Mouse (Mus musculus): Measurements from ENCODE around the gene Rhou. TPM values are rescaled to one million over a fixed set of nuclear protein-coding genes. Genes with fewer than 3 reads are reported as not detected.
"Not testable (repeated sequence)": the region's sequence is repeated elsewhere in the genome, so short reads cannot be mapped to it uniquely, and the experiment has no call there.

Gene Rhou
- polyA plus RNA-seq (2012; rRNA removed), result 21.8 and 42.4 TPM in 2 replicates

- no peak for DNase-seq (ENCODE audit: low read depth, low spot score)
- WGBS, result 3% methylated on average over 29 of the region's 58 CpGs
These were observed at the start of gene Rhou for GRCm38 (mm10) chr8:123653308-123653993. TSS of gene Rhou (plus strand) at chr8:123653929.

- WGBS, result 61% methylated on average over 2 of the region's 5 CpGs
- DNase-seq (ENCODE audit: low read depth, low spot score), result not testable (repeated sequence)
These were observed 41.1 kb upstream of the Rhou start for GRCm38 (mm10) chr8:123612652-123613051.

GRCm38 (mm10) chr8:123623523-123623922 lies 30.2 kb upstream of the Rhou start:
- WGBS, result no CpG with 5 or more reads among the region's 39 CpGs

DNA sequence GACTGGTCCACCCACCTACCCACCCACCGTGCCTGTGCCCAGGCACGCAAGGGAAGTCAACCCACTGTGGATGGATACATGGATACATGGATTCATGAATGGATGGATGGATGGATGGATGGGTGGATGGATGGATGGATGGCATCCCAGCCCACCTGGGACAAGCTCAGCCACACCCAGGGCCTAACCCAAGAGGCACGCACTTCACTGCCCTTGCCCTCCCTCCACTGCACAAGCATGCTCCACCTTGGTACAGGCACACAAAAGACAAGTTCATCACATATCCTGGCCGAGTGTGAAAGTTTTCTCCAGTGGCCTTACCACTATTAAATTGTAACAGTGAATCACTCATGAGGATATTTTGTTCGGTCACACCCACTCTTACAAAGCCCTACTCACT lies 29.5 kb upstream of the Rhou start:
- no peak for DNase-seq (ENCODE audit: low read depth, low spot score)
- 51% methylated on average over 5 of the region's 5 CpGs for WGBS

More at GRCm38 (mm10) chr8:123623523-123623922, 30.2 kb upstream of the Rhou start:
- DNase-seq (ENCODE audit: low read depth, low spot score), result not testable (repeated sequence)

- WGBS, result 65% methylated on average over 1 of the region's 1 CpGs
- no peak for DNase-seq (ENCODE audit: low read depth, low spot score)
These were observed 29.0 kb upstream of the Rhou start for GRCm38 (mm10) chr8:123624702-123625101.

GRCm38 (mm10) chr8:123625717-123626116 lies 28.0 kb upstream of the Rhou start:
- 50% methylated on average over 2 of the region's 2 CpGs for WGBS
- DNase-seq (ENCODE audit: low read depth, low spot score), result no peak

- WGBS, result 23% methylated on average over 6 of the region's 6 CpGs
- peak; percentile 75 for DNase-seq (ENCODE audit: low read depth, low spot score)
These were observed 26.1 kb upstream of the Rhou start for GRCm38 (mm10) chr8:123627410-123628147.

DNA sequence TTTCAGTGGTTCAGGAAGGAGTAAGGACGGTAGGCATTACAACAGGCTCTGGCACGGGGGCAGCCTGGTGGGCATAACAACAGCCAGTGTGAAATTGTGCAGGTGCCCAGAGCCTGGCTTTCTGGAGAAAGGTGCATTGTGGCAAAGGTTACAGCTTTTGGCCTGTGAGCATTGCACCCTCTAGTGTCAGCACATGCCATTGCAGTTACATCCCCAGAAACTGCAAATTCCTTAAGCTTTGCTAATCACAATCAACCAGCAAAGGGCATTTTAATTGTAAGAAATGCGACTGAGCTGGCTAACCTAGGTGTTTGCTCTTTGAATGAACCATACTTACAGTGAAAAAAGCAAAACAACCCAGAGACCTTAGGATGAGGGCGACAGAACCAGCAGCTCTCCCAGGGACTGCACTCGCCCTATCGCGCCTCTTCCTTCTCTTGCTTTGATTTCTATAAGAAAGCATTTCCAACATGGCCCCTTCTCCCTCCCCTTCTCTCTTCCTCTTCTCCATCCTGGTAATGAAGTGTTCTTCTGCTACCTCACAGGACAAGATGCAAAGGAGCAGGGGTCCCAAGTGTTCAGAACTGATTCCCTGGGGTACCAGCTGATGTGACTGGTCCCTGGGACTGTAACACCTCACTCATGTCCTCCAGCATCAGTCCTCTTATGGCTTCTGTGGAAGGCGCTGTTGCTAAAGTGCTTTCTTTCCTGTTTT lies 25.3 kb upstream of the Rhou start:
- DNase-seq (ENCODE audit: low read depth, low spot score), result no peak
- under 1% methylated on average over 8 of the region's 8 CpGs for WGBS

DNA sequence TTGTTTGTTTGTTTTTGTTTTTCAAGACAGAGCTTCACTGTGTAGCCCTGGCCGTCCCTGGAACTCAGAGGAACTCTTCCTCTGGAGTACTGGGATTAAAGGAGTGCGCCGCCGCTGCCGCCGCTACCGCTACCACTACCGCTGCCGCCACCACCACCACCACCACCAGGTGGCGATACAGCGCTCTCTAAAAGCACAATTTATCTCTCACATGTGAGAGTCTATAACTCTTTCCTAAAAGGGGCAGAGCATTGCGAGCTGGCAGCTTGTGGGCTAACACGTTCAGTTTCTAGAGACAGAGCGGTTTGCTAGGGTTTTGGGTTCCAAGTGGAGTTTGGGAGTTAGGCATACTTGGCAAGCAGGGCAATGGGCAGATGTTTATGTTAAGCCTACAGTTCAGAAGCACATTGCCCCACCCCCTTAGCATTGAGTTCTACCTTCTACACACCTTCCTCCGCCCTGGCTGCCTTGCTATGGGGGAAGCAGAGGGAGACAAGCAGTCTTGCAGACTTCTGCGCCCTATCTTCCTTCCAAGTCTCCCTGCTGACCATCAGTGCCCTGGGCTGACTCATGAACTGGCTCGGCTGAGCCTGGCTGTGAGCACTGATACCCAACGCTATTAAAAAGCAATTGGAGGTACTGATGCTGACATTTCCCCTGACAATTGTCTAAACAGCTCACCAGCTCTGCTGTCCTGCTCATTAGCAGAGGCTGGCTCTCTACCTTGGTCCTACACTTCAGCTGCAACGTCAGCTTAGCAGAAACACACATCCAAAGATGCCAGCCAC lies 24.6 kb upstream of the Rhou start:
- 5% methylated on average over 19 of the region's 19 CpGs for WGBS
- DNase-seq (ENCODE audit: low read depth, low spot score), result peak; percentile 69

- WGBS, result 14% methylated on average over 10 of the region's 10 CpGs
- no peak for DNase-seq (ENCODE audit: low read depth, low spot score)
These were observed 23.7 kb upstream of the Rhou start for GRCm38 (mm10) chr8:123630058-123630457.

GRCm38 (mm10) chr8:123630841-123631251 lies 22.9 kb upstream of the Rhou start:
- WGBS, result 12% methylated on average over 12 of the region's 12 CpGs
- peak; percentile 64 for DNase-seq (ENCODE audit: low read depth, low spot score)

GRCm38 (mm10) chr8:123631746-123632145 lies 22.0 kb upstream of the Rhou start:
- WGBS, result 66% methylated on average over 3 of the region's 3 CpGs

GRCm38 (mm10) chr8:123632257-123632656 lies 21.5 kb upstream of the Rhou start:
- 48% methylated on average over 4 of the region's 4 CpGs for WGBS
- DNase-seq (ENCODE audit: low read depth, low spot score), result no peak

More at GRCm38 (mm10) chr8:123631746-123632145, 22.0 kb upstream of the Rhou start:
- not testable (repeated sequence) for DNase-seq (ENCODE audit: low read depth, low spot score)

GRCm38 (mm10) chr8:123633801-123634200 lies 19.9 kb upstream of the Rhou start:
- no peak for DNase-seq (ENCODE audit: low read depth, low spot score)
- 32% methylated on average over 7 of the region's 7 CpGs for WGBS

- no peak for DNase-seq (ENCODE audit: low read depth, low spot score)
- WGBS, result 8% methylated on average over 3 of the region's 3 CpGs
These were observed 19.2 kb upstream of the Rhou start for GRCm38 (mm10) chr8:123634395-123635131.

DNA sequence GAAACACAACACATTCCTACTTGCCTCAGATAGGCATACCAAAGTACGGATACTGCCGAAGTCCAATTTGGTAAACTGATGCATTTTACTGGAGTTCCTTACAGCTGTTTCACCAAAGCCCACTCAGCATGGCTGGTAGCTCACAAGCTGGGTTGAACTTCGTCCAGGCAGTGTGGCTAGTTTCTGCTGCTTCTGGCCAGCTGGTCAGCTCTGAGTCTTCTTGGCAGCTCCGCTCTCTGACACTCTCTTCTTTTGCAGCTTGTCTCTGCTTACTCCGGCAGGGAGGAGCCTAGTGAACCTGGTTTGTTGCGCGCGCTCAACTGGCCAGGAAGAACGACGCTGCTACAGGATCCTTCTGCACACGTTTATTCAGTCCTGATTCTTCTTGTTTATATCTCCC lies 18.1 kb upstream of the Rhou start:
- WGBS, result 79% methylated on average over 11 of the region's 11 CpGs
- no peak for DNase-seq (ENCODE audit: low read depth, low spot score)

DNA sequence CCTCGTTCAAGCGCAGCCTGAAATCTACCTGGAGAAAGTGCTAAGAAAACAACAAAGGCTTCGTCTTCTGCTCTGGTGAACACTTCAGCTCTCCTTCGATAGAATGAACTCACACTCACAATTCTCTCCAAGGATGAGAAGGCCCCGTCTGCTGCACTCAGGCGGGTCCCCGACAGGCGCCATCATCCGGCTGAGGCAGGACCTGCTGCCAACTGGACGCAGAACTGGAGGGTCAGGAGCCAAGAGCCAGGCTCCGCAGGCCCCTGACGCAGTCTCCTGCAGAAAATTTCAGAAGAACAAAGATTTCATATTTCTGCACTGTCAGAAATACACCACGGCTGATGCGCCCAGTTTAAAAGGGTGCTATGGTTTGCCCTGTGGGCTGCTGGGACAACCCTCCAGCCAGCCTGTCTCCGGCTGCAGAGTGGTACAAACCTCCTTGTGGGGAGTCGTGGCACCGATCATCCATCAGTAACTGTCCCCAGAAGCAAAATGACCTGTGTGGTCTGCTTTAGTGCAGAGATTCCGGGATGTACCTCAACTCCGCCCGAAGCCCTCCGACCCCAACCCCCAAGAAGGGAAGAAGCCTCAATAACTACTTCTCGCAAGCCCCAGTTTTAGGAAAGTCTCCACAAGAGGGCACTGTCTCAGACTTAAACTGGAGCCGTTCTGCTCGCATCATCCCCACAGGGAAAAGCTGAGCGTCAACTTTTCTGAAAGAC lies 10.2 kb upstream of the Rhou start:
- WGBS, result 29% methylated on average over 25 of the region's 25 CpGs
- no peak for DNase-seq (ENCODE audit: low read depth, low spot score)

DNA sequence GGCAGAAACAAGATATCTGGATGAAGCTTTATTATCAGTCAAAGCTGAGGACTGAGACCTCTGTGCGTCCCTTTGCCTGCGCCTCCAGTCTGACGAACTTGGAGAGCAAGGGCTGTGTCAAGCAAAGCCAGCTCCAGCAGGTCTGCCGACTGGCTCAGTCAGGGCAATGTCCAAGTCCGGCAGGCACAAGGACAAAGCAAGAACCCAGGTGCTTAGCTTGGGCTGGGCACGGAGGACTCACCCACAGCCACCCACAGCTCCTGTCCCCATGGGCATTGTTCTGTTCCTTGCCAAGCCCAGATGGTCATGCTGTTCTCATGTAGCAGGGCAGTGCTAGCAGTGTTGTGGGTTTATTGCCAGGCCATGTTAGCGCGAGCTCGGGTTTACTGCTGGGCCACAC lies 8.5 kb upstream of the Rhou start:
- 28% methylated on average over 9 of the region's 9 CpGs for WGBS
- peak; percentile 78 for DNase-seq (ENCODE audit: low read depth, low spot score)

Data from large intestine, adult 2 months (tissue).